Mouse (Mus musculus) mouse embryonic stem cell (cell line): ENCODE data around the gene Pex10.

Source experiments
- in situ Hi-C, 2 experiments: fragments of 300-500 bp; cut with MboI; formaldehyde crosslinking; loops; 1 replicate in 1 of 2; 3 replicates in 1 of 2; pipeline ENCODE4 v1.14.3; 2019 to 2020; ENCODE audit warnings: low sequenced_read_pairs in 2 of 2, low pct_unique_long_range_greater_than_20kb in 1 of 2, mixed read lengths in 1 of 2; ENCODE audit not compliant: unreplicated experiment in 1 of 2

Gene Pex10

GRCm38 (mm10) chr4:155085206-155086107 lies 18.6 kb downstream of the Pex10 start:
- in situ Hi-C loops = no loop called here

- in situ Hi-C loops = no loop called here
Observed at GRCm38 (mm10) chr4:155086108-155087024, 19.6 kb downstream of the Pex10 start, which contains the start of the genes Rer1 and Morn1. Gene Rer1, minus strand, starts transcription at chr4:155086382. Gene Morn1, plus strand, starts transcription at chr4:155086577.

DNA sequence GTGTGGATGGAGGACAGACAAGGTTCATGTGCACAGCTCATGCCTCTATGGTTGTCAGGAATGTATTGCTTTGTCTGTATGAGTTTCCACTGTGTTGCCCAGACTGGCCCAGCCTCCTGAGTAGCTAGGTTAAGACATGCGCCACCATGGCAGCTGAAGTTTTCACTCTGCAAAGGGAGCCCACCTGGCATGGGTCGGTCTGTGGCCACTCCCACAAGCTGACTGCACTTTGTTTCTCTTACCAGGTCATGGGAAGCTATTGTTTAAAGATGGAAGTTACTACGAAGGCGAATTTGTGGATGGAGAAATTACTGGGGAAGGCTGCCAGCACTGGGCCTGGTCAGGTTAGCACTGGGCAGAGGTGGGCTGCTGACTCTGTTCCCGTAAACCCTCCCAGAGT lies 22.4 kb downstream of the Pex10 start:
- in situ Hi-C loops = no loop called here

DNA sequence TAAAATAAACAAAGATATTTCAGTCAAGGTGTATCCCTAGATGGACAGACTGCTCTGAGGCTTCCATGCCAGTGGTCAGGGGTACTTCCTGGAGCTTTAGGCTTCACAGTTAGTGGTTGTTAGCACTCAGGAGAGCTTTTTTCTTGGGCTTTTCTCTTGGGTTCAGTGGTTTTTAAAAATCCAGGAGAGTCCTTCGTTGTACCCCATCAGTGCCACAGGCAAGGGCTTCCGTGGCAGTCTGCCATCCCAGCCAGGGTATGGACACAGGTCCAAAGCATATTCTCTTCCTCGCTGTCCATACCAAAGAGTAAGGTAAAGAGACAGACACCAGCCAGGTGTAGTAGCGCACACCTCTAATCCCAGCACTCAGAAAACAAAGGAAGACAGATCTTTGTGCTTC lies 23.3 kb downstream of the Pex10 start:
- in situ Hi-C loops = no loop called here

DNA sequence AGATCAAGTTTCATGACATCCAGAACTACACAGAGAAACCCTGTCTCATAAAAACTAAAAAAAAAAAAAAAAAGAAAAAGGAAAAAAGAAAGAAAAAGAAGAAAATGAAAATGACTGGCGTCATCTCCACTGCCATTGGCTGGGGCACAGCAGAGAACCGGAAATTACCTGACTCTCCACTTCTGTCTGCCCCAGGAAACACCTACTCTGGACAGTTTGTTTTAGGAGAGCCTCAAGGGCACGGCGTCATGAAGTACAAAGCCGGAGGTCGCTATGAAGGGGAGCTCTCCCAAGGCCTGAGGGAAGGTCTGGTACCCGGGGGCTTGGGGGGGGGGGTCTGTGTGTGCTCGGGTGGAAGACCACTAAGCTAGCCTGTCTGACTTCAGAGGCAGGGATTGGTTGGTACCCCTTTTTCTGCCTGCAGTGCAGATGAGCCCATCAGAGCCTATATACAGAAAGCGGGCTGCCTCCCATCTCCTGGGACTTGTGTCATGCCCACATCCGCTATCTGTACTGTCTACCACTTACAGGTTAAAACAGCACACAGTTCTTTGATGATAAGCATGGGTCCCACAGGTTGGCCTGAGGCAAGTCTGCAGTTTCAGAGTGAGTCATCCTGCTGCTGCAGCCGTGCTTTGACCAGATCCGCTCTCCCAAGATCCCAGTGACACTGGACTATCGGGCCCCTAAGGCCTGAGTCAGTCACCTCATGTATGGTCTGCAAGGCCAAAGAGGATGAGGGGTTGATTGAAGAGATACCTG lies 24.1 kb downstream of the Pex10 start:
- in situ Hi-C loops = no loop called here

DNA sequence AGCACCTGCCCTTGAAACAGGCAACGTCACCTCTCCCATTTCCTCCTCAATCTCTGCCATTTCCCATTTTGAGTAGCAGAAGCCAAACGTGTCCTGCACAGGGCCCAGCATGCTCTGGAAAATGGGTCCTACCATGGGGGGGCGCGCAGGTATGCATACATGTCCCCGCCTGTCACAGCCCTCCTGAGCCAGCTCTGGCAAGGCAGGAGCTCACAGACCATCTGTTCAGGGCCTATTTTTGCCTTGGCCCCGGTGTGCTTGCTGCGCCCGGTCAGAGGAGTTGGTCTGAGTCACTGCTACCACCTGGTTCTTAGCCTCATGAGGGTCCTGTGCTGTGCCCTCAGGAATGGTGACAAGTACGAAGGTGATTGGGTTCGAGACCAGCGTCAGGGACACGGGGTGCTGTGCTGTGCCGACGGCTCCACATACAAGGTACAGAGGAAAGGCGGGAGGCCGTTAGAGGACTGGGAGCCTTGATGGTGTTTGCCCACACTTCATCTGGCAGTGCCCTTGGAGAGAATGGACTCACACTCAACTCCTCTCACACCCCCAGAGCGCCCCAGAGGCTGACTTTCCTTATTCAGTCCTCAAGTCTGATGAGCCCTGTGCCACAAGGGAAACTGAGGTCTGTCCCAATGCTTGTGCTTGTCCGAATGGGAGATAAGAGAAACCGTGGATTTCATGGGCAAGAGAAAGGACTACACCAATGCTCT lies 26.1 kb downstream of the Pex10 start:
- in situ Hi-C loops = no loop called here

DNA sequence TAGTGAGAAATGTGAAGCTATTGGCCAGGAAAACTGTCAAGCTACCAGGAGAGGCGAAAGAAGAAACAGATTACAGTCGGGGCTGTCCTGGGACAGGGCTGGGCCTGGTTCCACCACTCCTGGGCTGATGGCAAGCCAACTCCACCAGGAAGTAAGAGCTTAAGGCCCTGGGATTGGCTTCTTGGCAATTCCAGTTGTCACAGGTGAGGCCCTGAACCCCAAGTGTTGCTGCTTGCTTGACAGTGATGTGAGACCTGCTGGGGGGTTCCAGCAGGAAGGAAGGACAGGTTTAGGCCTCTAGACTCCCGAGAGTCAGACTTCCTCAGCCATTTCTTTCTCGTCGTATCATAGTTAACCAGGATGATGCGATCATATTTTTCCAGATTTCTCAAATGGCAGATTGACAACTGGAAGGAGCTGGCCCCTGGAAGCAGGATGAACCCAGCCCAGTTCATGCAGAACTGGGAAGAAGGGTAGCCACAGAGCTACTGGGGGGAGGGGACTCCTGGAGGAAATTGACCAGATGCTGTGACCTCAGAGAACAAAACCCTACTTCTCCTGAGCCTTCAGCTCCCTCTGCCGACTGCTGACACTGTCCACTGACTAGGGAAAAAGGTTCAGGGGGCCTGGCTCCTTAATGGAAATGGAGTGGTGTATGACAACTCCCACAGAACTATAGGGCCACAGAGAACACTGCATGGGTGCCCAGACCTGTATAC lies 26.8 kb downstream of the Pex10 start:
- in situ Hi-C loops = no loop called here

- in situ Hi-C loops = no loop called here
Observed at GRCm38 (mm10) chr4:155094565-155094964, 27.7 kb downstream of the Pex10 start.

DNA sequence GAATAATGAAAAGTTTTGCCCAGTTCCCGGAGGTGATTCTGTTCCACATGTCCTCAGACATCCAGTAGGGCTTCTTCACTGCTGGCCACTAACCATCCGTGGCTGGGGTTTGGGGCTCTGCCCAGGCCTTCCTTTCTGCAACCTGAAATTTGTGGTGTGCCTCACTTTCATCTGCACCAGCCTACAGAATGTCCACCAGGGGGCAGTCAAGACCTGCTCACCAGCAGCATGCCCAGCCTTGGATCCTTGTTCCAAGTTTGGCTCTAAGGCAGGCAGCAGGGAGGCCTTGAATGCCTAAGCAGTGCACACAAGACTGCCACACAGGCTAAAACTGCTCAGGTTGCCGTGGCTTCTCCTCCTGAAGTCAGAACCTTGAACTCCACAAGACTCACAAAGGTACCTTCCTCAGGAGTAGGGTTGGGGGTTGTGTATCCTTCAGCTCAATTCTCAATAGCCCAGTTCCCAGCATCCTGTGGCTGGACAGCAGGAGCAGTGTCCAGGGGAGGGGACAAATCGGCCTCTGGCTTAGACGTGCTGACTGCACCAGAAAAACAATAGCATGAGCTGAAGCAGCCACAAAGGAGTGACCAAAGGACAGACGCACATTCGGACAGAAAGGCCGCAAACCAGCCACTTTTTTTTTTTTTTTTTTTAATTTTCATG lies 28.6 kb downstream of the Pex10 start:
- in situ Hi-C loops = loop anchor here (5.0 kb wide), 1 partner anchor 152 kb away; the partner anchor contains the start of gene Faap20 (in 2 of the 2)

- in situ Hi-C loops = loop anchor here (5.0 kb wide), 1 partner anchor 151 kb away; the partner anchor contains the start of gene Faap20 (in 2 of the 2)
Observed at GRCm38 (mm10) chr4:155095967-155096366, 29.2 kb downstream of the Pex10 start.

- in situ Hi-C loops = loop anchor here (5.0 kb wide), 1 partner anchor 150 kb away; the partner anchor contains the start of gene Faap20 (in 2 of the 2)
Observed at GRCm38 (mm10) chr4:155097452-155097851, 30.6 kb downstream of the Pex10 start.

DNA sequence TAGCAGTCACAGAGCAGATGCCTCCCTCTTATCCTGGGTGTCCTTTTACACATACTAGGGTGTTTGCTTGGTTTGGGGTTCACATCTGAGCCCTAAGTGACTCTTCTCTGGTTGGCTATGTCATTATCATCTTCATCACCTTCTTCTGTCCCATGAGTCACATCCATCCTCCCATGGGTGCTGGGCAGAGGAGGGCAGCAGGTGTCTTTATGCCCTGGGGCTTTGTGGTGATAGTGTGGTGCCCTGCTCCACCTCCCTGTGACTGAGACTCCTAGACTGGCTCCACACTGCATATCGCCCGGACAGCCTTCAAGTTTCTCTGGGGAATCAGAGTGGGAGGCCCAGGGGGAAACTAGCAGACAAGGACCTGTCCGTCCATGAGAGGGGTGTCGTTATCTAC lies 31.8 kb downstream of the Pex10 start:
- in situ Hi-C loops = loop anchor here (5.0 kb wide), 1 partner anchor 149 kb away; the partner anchor contains the start of gene Faap20 (in 2 of the 2)

GRCm38 (mm10) chr4:155107886-155108285 lies 41.1 kb downstream of the Pex10 start:
- in situ Hi-C loops = no loop called here

- in situ Hi-C loops = no loop called here
Observed at GRCm38 (mm10) chr4:155109471-155109870, 42.7 kb downstream of the Pex10 start.

- in situ Hi-C loops = no loop called here
Observed at GRCm38 (mm10) chr4:155113766-155114410, 47.1 kb downstream of the Pex10 start.

DNA sequence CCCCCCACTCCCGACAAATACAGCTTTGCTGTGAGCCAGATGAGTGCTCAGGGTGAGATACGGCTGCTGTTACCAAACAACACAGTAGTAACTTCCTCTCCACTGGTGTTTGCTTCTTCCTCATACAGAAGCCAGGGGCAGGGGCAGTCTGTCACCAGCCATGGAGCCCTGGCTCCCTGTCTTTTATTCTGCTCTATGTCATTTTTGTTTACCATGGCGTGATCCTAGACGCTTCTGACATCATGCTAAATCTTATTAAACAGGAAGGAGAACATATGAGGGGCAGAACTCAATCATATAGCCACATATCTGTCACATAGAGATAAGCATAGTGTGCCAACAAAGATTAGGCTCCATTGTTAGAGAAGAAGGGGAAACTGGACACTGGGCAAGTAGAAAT lies 49.8 kb downstream of the Pex10 start:
- in situ Hi-C loops = no loop called here
